Mouse (Mus musculus) heart, embryonic 10.5 days (tissue): ENCODE data around the gene Gje1. TPM values are rescaled to one million over a fixed set of nuclear protein-coding genes. Genes with fewer than 3 reads are reported as not detected.

Experiments
- DNase-seq: peaks from one replicate; pipeline ENCODE4 v3.0.0-alpha.2; 2017; ENCODE audit warnings: low spot score
- H3K27ac ChIP-seq: fragments of 300-500 bp; sonication (generic); 2 replicates; pipeline ENCODE4 v1.5.1; 2016; ENCODE audit warnings: mild to moderate bottlenecking
- H3K27me3 ChIP-seq: fragments of 300-500 bp; sonication (generic); 2 replicates; pipeline ENCODE4 v1.6.1; 2016; ENCODE audit warnings: mild to moderate bottlenecking; ENCODE audit not compliant: poor library complexity, insufficient read depth, severe bottlenecking
- H3K36me3 ChIP-seq: fragments of 300-500 bp; sonication (generic); 2 replicates; pipeline ENCODE4 v1.6.1; 2016; ENCODE audit warnings: mild to moderate bottlenecking, moderate library complexity
- H3K4me1 ChIP-seq: fragments of 300-500 bp; sonication (generic); 2 replicates; pipeline ENCODE4 v1.6.1; 2016; ENCODE audit warnings: mild to moderate bottlenecking
- H3K4me3 ChIP-seq: fragments of 300-500 bp; sonication (generic); 2 replicates; pipeline ENCODE4 v1.5.1; 2016; ENCODE audit warnings: mild to moderate bottlenecking, moderate library complexity
- H3K9me3 ChIP-seq: fragments of 300-500 bp; sonication (generic); 2 replicates; pipeline ENCODE4 v1.6.1; 2016; ENCODE audit warnings: mild to moderate bottlenecking, moderate library complexity
- WGBS: fragments of 180-500 bp; shearing (Covaris S2); methylation state at CpG from one replicate; pipeline ENCODE4 v1.1.7; 2016; 5-methylcytosine and 5-hydroxymethylcytosine counted together
- polyA plus RNA-seq: library from polyadenylated mRNA; unstranded; fragments of >200 nt; fragmentation: Nextera tagmentation; extraction: Ambion mirVana; gene quantifications from 2 replicates; pipeline ENCODE4 v1.2.1, GENCODE M21; 2016

Gene Gje1
- polyA plus RNA-seq, result not detected in 2 replicates

- 51% methylated on average over 3 of the region's 3 CpGs for WGBS
- Histone ChIP-seq H3K4me1 (no peaks in the 10 kb centered on the region), H3K9me3 (no peaks in the 10 kb centered on the region), H3K36me3 (no peaks in the 10 kb centered on the region), H3K4me3 (no peak within 1 kb of the TSS), H3K27ac (no peak within 1 kb of the TSS), H3K27me3 (no peaks in the 10 kb centered on the region)
- no peak for DNase-seq
Measured at GRCm38 (mm10) chr10:14718114-14718513, at the start of gene Gje1. Gene Gje1, minus strand, starts transcription at chr10:14718214.

GRCm38 (mm10) chr10:14760618-14761017 lies 42.6 kb upstream of the Gje1 start:
- no peaks in the 10 kb centered on the region for H3K9me3 ChIP-seq
- no peaks in the 10 kb centered on the region for H3K4me1 ChIP-seq
- H3K27me3 ChIP-seq, result peaks cover 6% of the 10 kb centered on the region; the same call in 1 of the 2 replicates
- WGBS, result 18% methylated on average over 8 of the region's 8 CpGs
- no peaks in the 10 kb centered on the region for H3K36me3 ChIP-seq
- H3K4me3 ChIP-seq, result peak overlapping the region; percentile 60
- DNase-seq, result no peak
- no peak overlapping the region for H3K27ac ChIP-seq

- WGBS, result 2% methylated on average over 35 of the region's 35 CpGs
- Histone ChIP-seq H3K27ac (no peak overlapping the region), H3K9me3 (no peaks in the 10 kb centered on the region), H3K4me1 (no peaks in the 10 kb centered on the region), H3K4me3 (peak overlapping the region; percentile 60), H3K36me3 (no peaks in the 10 kb centered on the region), H3K27me3 (peaks cover 6% of the 10 kb centered on the region; the same call in 1 of the 2 replicates)
- no peak for DNase-seq
Measured at GRCm38 (mm10) chr10:14759665-14760558, 41.9 kb upstream of the Gje1 start.

- Histone ChIP-seq H3K27me3 (no peaks in the 10 kb centered on the region), H3K4me3 (no peak overlapping the region), H3K9me3 (no peaks in the 10 kb centered on the region), H3K27ac (no peak overlapping the region), H3K36me3 (no peaks in the 10 kb centered on the region), H3K4me1 (no peaks in the 10 kb centered on the region)
- WGBS, result 8% methylated on average over 2 of the region's 2 CpGs
- DNase-seq, result no peak
Measured at GRCm38 (mm10) chr10:14734285-14734684, 16.3 kb upstream of the Gje1 start.

- no peak overlapping the region for H3K27ac ChIP-seq
- DNase-seq, result no peak
- 57% methylated on average over 9 of the region's 9 CpGs for WGBS
- no peak overlapping the region for H3K4me3 ChIP-seq
- H3K36me3 ChIP-seq, result no peaks in the 10 kb centered on the region
- no peaks in the 10 kb centered on the region for H3K4me1 ChIP-seq
- H3K27me3 ChIP-seq, result no peaks in the 10 kb centered on the region
- no peaks in the 10 kb centered on the region for H3K9me3 ChIP-seq
Measured at GRCm38 (mm10) chr10:14725671-14726070, 7.7 kb upstream of the Gje1 start.

- no peaks in the 10 kb centered on the region for H3K36me3 ChIP-seq
Measured at GRCm38 (mm10) chr10:14705072-14706066, 12.6 kb downstream of the Gje1 start, which contains the start of the genes Vta1 and Nmbr. Gene Vta1, minus strand, starts transcription at chr10:14705560. Gene Nmbr, plus strand, starts transcription at chr10:14705591.

GRCm38 (mm10) chr10:14703830-14704420 lies 14.1 kb downstream of the Gje1 start:
- Histone ChIP-seq H3K27me3 (no peaks in the 10 kb centered on the region), H3K4me3 (peak overlapping the region; percentile 97), H3K36me3 (no peaks in the 10 kb centered on the region), H3K4me1 (peaks cover 10% of the 10 kb centered on the region), H3K27ac (no peak overlapping the region), H3K9me3 (no peaks in the 10 kb centered on the region)
- WGBS, result 69% methylated on average over 4 of the region's 4 CpGs
- DNase-seq, result no peak

More at GRCm38 (mm10) chr10:14705072-14706066, 12.6 kb downstream of the Gje1 start, which contains the start of the genes Vta1 and Nmbr:
- DNase-seq, result peak; percentile 96
- H3K27ac ChIP-seq, result peak within 1 kb of the TSS; percentile 93
- under 1% methylated on average over 50 of the region's 50 CpGs for WGBS
- peak within 1 kb of the TSS; percentile 97 for H3K4me3 ChIP-seq
- no peaks in the 10 kb centered on the region for H3K9me3 ChIP-seq
- H3K27me3 ChIP-seq, result no peaks in the 10 kb centered on the region
- peaks cover 10% of the 10 kb centered on the region for H3K4me1 ChIP-seq

- no peak for DNase-seq
- Histone ChIP-seq H3K27me3 (no peaks in the 10 kb centered on the region), H3K36me3 (no peaks in the 10 kb centered on the region), H3K9me3 (no peaks in the 10 kb centered on the region), H3K27ac (no peak overlapping the region), H3K4me1 (peaks cover 10% of the 10 kb centered on the region), H3K4me3 (no peak overlapping the region)
- 85% methylated on average over 1 of the region's 1 CpGs for WGBS
Measured at GRCm38 (mm10) chr10:14703239-14703638, 14.8 kb downstream of the Gje1 start.

- no peak overlapping the region for H3K27ac ChIP-seq
- no peak overlapping the region for H3K4me3 ChIP-seq
- H3K9me3 ChIP-seq, result no peaks in the 10 kb centered on the region
- DNase-seq, result no peak
- H3K27me3 ChIP-seq, result no peaks in the 10 kb centered on the region
- H3K36me3 ChIP-seq, result peaks cover 19% of the 10 kb centered on the region
- 0 out of 2 replicates have a peak, but pooled peaks cover 2% of the 10 kb centered on the region for H3K4me1 ChIP-seq
- WGBS, result 88% methylated on average over 3 of the region's 3 CpGs
Measured at GRCm38 (mm10) chr10:14690349-14690748, 27.7 kb downstream of the Gje1 start.

GRCm38 (mm10) chr10:14688785-14689442 lies 29.1 kb downstream of the Gje1 start:
- H3K4me1 ChIP-seq, result 0 out of 2 replicates have a peak, but pooled peaks cover 2% of the 10 kb centered on the region
- no peaks in the 10 kb centered on the region for H3K27me3 ChIP-seq
- H3K9me3 ChIP-seq, result no peaks in the 10 kb centered on the region
- H3K27ac ChIP-seq, result no peak overlapping the region
- H3K36me3 ChIP-seq, result peaks cover 19% of the 10 kb centered on the region
- no peak for DNase-seq
- no peak overlapping the region for H3K4me3 ChIP-seq
- 71% methylated on average over 6 of the region's 6 CpGs for WGBS

- H3K36me3 ChIP-seq, result peaks cover 23% of the 10 kb centered on the region
- no peaks in the 10 kb centered on the region for H3K4me1 ChIP-seq
- no peaks in the 10 kb centered on the region for H3K9me3 ChIP-seq
- no peak overlapping the region for H3K4me3 ChIP-seq
- no peaks in the 10 kb centered on the region for H3K27me3 ChIP-seq
- WGBS, result 98% methylated on average over 1 of the region's 1 CpGs
- no peak for DNase-seq
- H3K27ac ChIP-seq, result no peak overlapping the region
Measured at GRCm38 (mm10) chr10:14685663-14686062, 32.4 kb downstream of the Gje1 start.

- WGBS, result 83% methylated on average over 2 of the region's 2 CpGs
- H3K27ac ChIP-seq, result no peak overlapping the region
Measured at GRCm38 (mm10) chr10:14666147-14666546, 51.9 kb downstream of the Gje1 start.

More at GRCm38 (mm10) chr10:14666147-14666546, 51.9 kb downstream of the Gje1 start:
- H3K9me3 ChIP-seq, result no peaks in the 10 kb centered on the region
- no peaks in the 10 kb centered on the region for H3K27me3 ChIP-seq
- no peak overlapping the region for H3K4me3 ChIP-seq
- H3K4me1 ChIP-seq, result no peaks in the 10 kb centered on the region
- DNase-seq, result no peak
- peaks cover 22% of the 10 kb centered on the region; the same call in 1 of the 2 replicates for H3K36me3 ChIP-seq
